ENCODE assay signal across 24 mouse cellular contexts in the genomic region with DNA sequence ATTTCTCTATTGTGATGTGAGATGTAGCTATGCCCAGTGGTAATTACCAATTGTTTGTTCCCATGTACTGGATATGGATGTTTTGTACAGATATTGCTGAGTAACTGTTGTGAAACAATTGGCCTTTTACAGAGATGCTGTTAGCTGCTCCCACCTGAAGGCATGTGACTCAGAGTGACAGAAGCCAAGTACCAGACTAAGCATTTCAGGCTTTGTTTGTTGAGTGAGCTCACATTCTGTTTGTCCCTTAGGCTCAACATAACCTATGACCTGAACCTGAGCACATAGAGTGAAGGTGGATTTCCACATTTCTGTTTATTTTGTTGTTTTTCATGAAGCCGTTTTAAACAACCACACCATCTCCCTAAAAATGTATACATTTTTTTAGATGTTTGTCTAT.
A peak's percentile ranks its signal among the peaks of the same experiment; 100 is the strongest.
DNase-seq lines count a peak whose midpoint lies in the region; ATAC-seq and TF ChIP-seq lines count a peak whose summit lies in the region.
"Had no signal": no experiment of that assay in that cellular context is flagged by ENCODE, and none has a peak within 500 bp of the region (broad histone marks: within the 10 kb centered on the region; RNA-seq: fewer than 3 reads in every experiment).

No protein-coding gene starts in this region.

- H3K36me3 ChIP-seq in C2C12 (ENCODE audit: control insufficient read depth, insufficient read depth), result no peaks in the 10 kb centered on the region
- no peaks in the 10 kb centered on the region for H3K36me3 ChIP-seq in liver, embryonic 16.5 days (ENCODE audit: control insufficient read depth, insufficient read depth)
- no peaks in the 10 kb centered on the region for H3K36me3 ChIP-seq in intestine, embryonic 16.5 days (ENCODE audit: control insufficient read depth, insufficient read depth, low read length)
- H3K36me3 ChIP-seq: embryonic facial prominence, embryonic 13.5 days; heart, embryonic 13.5 days; hindbrain, embryonic 12.5 days had no signal

- no peaks in the 10 kb centered on the region for H3K4me1 ChIP-seq in liver, embryonic 16.5 days (ENCODE audit: control insufficient read depth, low read depth, low read length)
- H3K4me1 ChIP-seq in intestine, embryonic 16.5 days (ENCODE audit: control insufficient read depth, insufficient read depth, low read length), result no peaks in the 10 kb centered on the region
- H3K4me1 ChIP-seq: embryonic facial prominence, embryonic 13.5 days; forebrain, embryonic 13.5 days; heart, embryonic 13.5 days; hindbrain, embryonic 12.5 days had no signal

- no peak overlapping the region for H3ac ChIP-seq in C2C12 (ENCODE audit: control insufficient read depth, insufficient read length, low read depth)

- peak; percentile 46 for DNase-seq in 3T3-L1 (ENCODE audit: low read depth, low spot score)
- peak; percentile 45 for DNase-seq in gonadal fat pad, adult 2 months (ENCODE audit: low read depth)
- no peak for DNase-seq in spleen, adult 18-20 months
- no peak for DNase-seq in cerebellum, adult 9-11 months
- DNase-seq in left cerebral cortex, postnatal 36 days (ENCODE audit: low spot score in 2 of 2), result no peak
- DNase-seq: adrenal gland, adult 2 months; adrenal gland, postnatal 25 days; B cell, adult 2 months; cerebellum, adult 18-20 months; cerebellum, postnatal 10 days; forebrain, postnatal 0 days; gastrocnemius, postnatal 14 days; heart, adult 11 months; heart, postnatal 36 days had no signal

- no peaks in the 10 kb centered on the region for H3K9me3 ChIP-seq in liver, embryonic 16.5 days (replicated peaks; ENCODE audit: control insufficient read depth, low read length)
- H3K9me3 ChIP-seq in intestine, embryonic 16.5 days (ENCODE audit: control insufficient read depth, low read length), result no peaks in the 10 kb centered on the region
- H3K9me3 ChIP-seq: embryonic facial prominence, embryonic 13.5 days; forebrain, embryonic 13.5 days; heart, embryonic 13.5 days; hindbrain, embryonic 12.5 days had no signal

- H3K9ac ChIP-seq in liver, embryonic 16.5 days (ENCODE audit: low read depth, low read length), result no peak overlapping the region
- H3K9ac ChIP-seq in intestine, embryonic 16.5 days (ENCODE audit: low read depth, low read length), result no peak overlapping the region
- H3K9ac ChIP-seq: embryonic facial prominence, embryonic 13.5 days; forebrain, embryonic 13.5 days; forebrain, postnatal 0 days; heart, embryonic 13.5 days; hindbrain, embryonic 12.5 days had no signal

- WGBS in liver, embryonic 16.5 days (ENCODE audit: insufficient replicate concordance), result 55% methylated on average over 1 of the region's 1 CpGs
- WGBS in intestine, embryonic 16.5 days, result 72% methylated on average over 1 of the region's 1 CpGs

- H3K79me2 ChIP-seq in C2C12 (ENCODE audit: control insufficient read depth, insufficient read depth), result no peaks in the 10 kb centered on the region

- no peaks in the 10 kb centered on the region for H3K27me3 ChIP-seq in C2C12 (ENCODE audit: control insufficient read depth, insufficient read depth, insufficient read length)
- H3K27me3 ChIP-seq in liver, embryonic 16.5 days (ENCODE audit: control insufficient read depth, insufficient read depth, low read depth, low read length), result no peaks in the 10 kb centered on the region
- no peaks in the 10 kb centered on the region for H3K27me3 ChIP-seq in intestine, embryonic 16.5 days (replicated peaks; ENCODE audit: control insufficient read depth, insufficient read depth, low read length)
- H3K27me3 ChIP-seq: embryonic facial prominence, embryonic 13.5 days; forebrain, embryonic 13.5 days; heart, embryonic 13.5 days; hindbrain, embryonic 12.5 days; Patski had no signal

- no peak for TF ChIP-seq CTCF in C2C12 (IDR thresholded peaks at IDR 0.05; ENCODE audit: control insufficient read depth, insufficient read depth, insufficient read length)

- ATAC-seq in liver, embryonic 16.5 days (ENCODE audit: low read depth), result peak; percentile 96
- no peak for ATAC-seq in intestine, embryonic 16.5 days
- ATAC-seq: activated CD4-positive, CD25-positive, alpha-beta regulatory T cell, adult 4 months; forebrain, embryonic 13.5 days; forebrain, postnatal 0 days; hindbrain, postnatal 0 days; Patski had no signal

- intact Hi-C loops in left cerebral cortex, postnatal 36 days (cut with DNase I), result no loop called here

- no peaks in the 10 kb centered on the region for H3K79me3 ChIP-seq in C2C12 (ENCODE audit: low read depth)

- no peak overlapping the region for H3K4me3 ChIP-seq in C2C12 (ENCODE audit: insufficient read depth, poor library complexity, severe bottlenecking)
- no peak overlapping the region for H3K4me3 ChIP-seq in liver, embryonic 16.5 days (ENCODE audit: low read depth, low read length)
- no peak overlapping the region for H3K4me3 ChIP-seq in intestine, embryonic 16.5 days (ENCODE audit: low read length)
- H3K4me3 ChIP-seq: embryonic facial prominence, embryonic 13.5 days; forebrain, embryonic 13.5 days; heart, embryonic 13.5 days; hindbrain, embryonic 12.5 days had no signal

- H3K27ac ChIP-seq in liver, embryonic 16.5 days (ENCODE audit: low read length), result no peak overlapping the region
- H3K27ac ChIP-seq in intestine, embryonic 16.5 days (ENCODE audit: low read length), result no peak overlapping the region
- H3K27ac ChIP-seq: embryonic facial prominence, embryonic 13.5 days; forebrain, embryonic 13.5 days; heart, embryonic 13.5 days; hindbrain, embryonic 12.5 days; hindbrain, postnatal 0 days had no signal

- no peak overlapping the region for H3K4me2 ChIP-seq in liver, embryonic 16.5 days (ENCODE audit: low read depth, low read length)
- H3K4me2 ChIP-seq in intestine, embryonic 16.5 days (ENCODE audit: low read depth, low read length), result no peak overlapping the region
- H3K4me2 ChIP-seq: embryonic facial prominence, embryonic 13.5 days; forebrain, embryonic 13.5 days; heart, embryonic 13.5 days; hindbrain, embryonic 12.5 days had no signal

TF ChIP-seq in C2C12, 6 proteins besides CTCF, POLR2A, EP300 and RAD21:
- TF ChIP-seq MAX (IDR thresholded peaks at IDR 0.05) (no peak), CEBPB (IDR thresholded peaks at IDR 0.05; ENCODE audit: low read depth) (peak; percentile 38)

Comparison
In these comparisons a context has a peak if more than half of its experiments do, and no peak if none do; other contexts are left out.
1. DNase-seq: peak in 3T3-L1 (single experiment) and gonadal fat pad, adult 2 months (single experiment); none in spleen, adult 18-20 months (0 of 2), cerebellum, adult 9-11 months (single experiment) and left cerebral cortex, postnatal 36 days (0 of 2).